Mouse (Mus musculus) lung, adult 2 months (tissue): Measurements from ENCODE around the gene Nr1h2.

ENCODE experiments used
- CTCF ChIP-seq: fragments of 200-500 bp; IDR thresholded peaks from 2 replicates; pipeline ENCODE4 v1.5.1; 2011; ENCODE audit warnings: mild to moderate bottlenecking, low read length, control low read depth; ENCODE audit not compliant: insufficient read depth
- POLR2A ChIP-seq: fragments of 200-500 bp; IDR thresholded peaks from 2 replicates; pipeline ENCODE4 v1.6.1; 2011; ENCODE audit warnings: low read depth, mild to moderate bottlenecking, control low read depth, low read length, borderline replicate concordance; ENCODE audit errors: extremely low read depth

GRCm38 (mm10) chr7:44576333-44576844, 22.6 kb upstream of the Nr1h2 start:
- no peak for TF ChIP-seq CTCF
- no peak for TF ChIP-seq POLR2A
